Mouse (Mus musculus): ENCODE data around the gene Galnt11.
"Not testable (repeated sequence)": the region's sequence is repeated elsewhere in the genome, so short reads cannot be mapped to it uniquely, and the experiment has no call there.

Gene Galnt11

GRCm38 (mm10) chr5:25221604-25222003, at the start of gene Galnt11:
Gene Galnt11, plus strand, starts transcription at chr5:25221904.
- no peak for DNase-seq (ENCODE audit: low read depth, low spot score)

GRCm38 (mm10) chr5:25177937-25178336, 43.8 kb upstream of the Galnt11 start:
- not testable (repeated sequence) for DNase-seq (ENCODE audit: low read depth, low spot score)

GRCm38 (mm10) chr5:25178543-25178942, 43.2 kb upstream of the Galnt11 start:
- DNase-seq (ENCODE audit: low read depth, low spot score): not testable (repeated sequence)

GRCm38 (mm10) chr5:25179284-25179683, 42.4 kb upstream of the Galnt11 start:
- peak; percentile 54 for DNase-seq (ENCODE audit: low read depth, low spot score)

GRCm38 (mm10) chr5:25179936-25180488, 41.7 kb upstream of the Galnt11 start:
- DNase-seq (ENCODE audit: low read depth, low spot score): no peak

GRCm38 (mm10) chr5:25181004-25181531, 40.6 kb upstream of the Galnt11 start, which contains the start of gene Galntl5:
Gene Galntl5, plus strand, starts transcription at chr5:25181460.
- no peak for DNase-seq (ENCODE audit: low read depth, low spot score)

GRCm38 (mm10) chr5:25183595-25183994, 38.1 kb upstream of the Galnt11 start:
- DNase-seq (ENCODE audit: low read depth, low spot score): no peak

GRCm38 (mm10) chr5:25184594-25184993, 37.1 kb upstream of the Galnt11 start:
- peak; percentile 38 for DNase-seq (ENCODE audit: low read depth, low spot score)

- DNase-seq (ENCODE audit: low read depth, low spot score): no peak
Observed at GRCm38 (mm10) chr5:25187727-25188126, 34.0 kb upstream of the Galnt11 start.

- DNase-seq (ENCODE audit: low read depth, low spot score): peak; percentile 57
Observed at GRCm38 (mm10) chr5:25188802-25189201, 32.9 kb upstream of the Galnt11 start.

GRCm38 (mm10) chr5:25190521-25190920, 31.2 kb upstream of the Galnt11 start:
- no peak for DNase-seq (ENCODE audit: low read depth, low spot score)

GRCm38 (mm10) chr5:25211872-25212271, 9.8 kb upstream of the Galnt11 start:
- no peak for DNase-seq (ENCODE audit: low read depth, low spot score)

- DNase-seq (ENCODE audit: low read depth, low spot score): not testable (repeated sequence)
Observed at GRCm38 (mm10) chr5:25213216-25213615, 8.5 kb upstream of the Galnt11 start.

GRCm38 (mm10) chr5:25215006-25215405, 6.7 kb upstream of the Galnt11 start:
- no peak for DNase-seq (ENCODE audit: low read depth, low spot score)

GRCm38 (mm10) chr5:25222752-25223702, 1.3 kb downstream of the Galnt11 start, which contains the start of gene E130116L18Rik:
Gene E130116L18Rik, minus strand, starts transcription at chr5:25223153.
- DNase-seq (ENCODE audit: low read depth, low spot score): peak; percentile 94

- DNase-seq (ENCODE audit: low read depth, low spot score): not testable (repeated sequence)
Observed at GRCm38 (mm10) chr5:25224377-25224776, 2.7 kb downstream of the Galnt11 start.

- DNase-seq (ENCODE audit: low read depth, low spot score): no peak
Observed at GRCm38 (mm10) chr5:25243101-25243500, 21.4 kb downstream of the Galnt11 start.

- no peak for DNase-seq (ENCODE audit: low read depth, low spot score)
Observed at GRCm38 (mm10) chr5:25245806-25246472, 24.2 kb downstream of the Galnt11 start.

- DNase-seq (ENCODE audit: low read depth, low spot score): no peak
Observed at GRCm38 (mm10) chr5:25246473-25246865, 24.8 kb downstream of the Galnt11 start.

- no peak for DNase-seq (ENCODE audit: low read depth, low spot score)
Observed at GRCm38 (mm10) chr5:25247036-25247435, 25.3 kb downstream of the Galnt11 start.

- no peak for DNase-seq (ENCODE audit: low read depth, low spot score)
Observed at GRCm38 (mm10) chr5:25252423-25252822, 30.7 kb downstream of the Galnt11 start.

All from ZHBTc4 (cell line).